Mouse (Mus musculus) olfactory bulb, adult 2 months (tissue): ENCODE data around the gene 1500015O10Rik.

Experiments used
- CTCF ChIP-seq: fragments of 200-500 bp; IDR thresholded peaks from 2 replicates; pipeline ENCODE4 v1.5.1; 2012; ENCODE audit warnings: low read depth, mild to moderate bottlenecking, low read length, moderate library complexity; ENCODE audit not compliant: insufficient read depth
- POLR2A ChIP-seq: fragments of 200-500 bp; IDR thresholded peaks from 2 replicates; pipeline ENCODE4 v1.6.1; 2012; ENCODE audit warnings: mild to moderate bottlenecking, low read depth, low read length, moderate library complexity; ENCODE audit not compliant: insufficient read depth

GRCm38 (mm10) chr1:43776106-43776505, 45.7 kb downstream of the 1500015O10Rik start:
- TF ChIP-seq CTCF, result no peak
- TF ChIP-seq POLR2A, result no peak
